Mouse (Mus musculus): ENCODE results near the gene Socs4. TPM values are rescaled to one million over a fixed set of nuclear protein-coding genes. Genes with fewer than 3 reads are reported as not detected.
"Not testable (repeated sequence)": the region's sequence is repeated elsewhere in the genome, so short reads cannot be mapped to it uniquely, and the experiment has no call there.

Gene Socs4
- polyA plus RNA-seq, 1 experiment from 2014 or later, result 4.3 TPM

GRCm38 (mm10) chr14:47319362-47319761 lies 42.6 kb downstream of the Socs4 start:
- WGBS (ENCODE audit: insufficient replicate concordance), result 79% methylated on average over 5 of the region's 5 CpGs
- Histone ChIP-seq H3K36me3 (peaks cover 71% of the 10 kb centered on the region), H3K27me3 (replicated peaks) (no peaks in the 10 kb centered on the region)

GRCm38 (mm10) chr14:47321581-47321980 lies 44.9 kb downstream of the Socs4 start:
- Histone ChIP-seq H3K27ac (peak overlapping the region; percentile 85), H3K4me2 (peak overlapping the region; percentile 58), H3K4me1 (peaks cover 30% of the 10 kb centered on the region), H3K36me3 (peaks cover 57% of the 10 kb centered on the region)
- not testable (repeated sequence) for H3K27me3 ChIP-seq (replicated peaks); H3K4me3 ChIP-seq; H3K9ac ChIP-seq; H3K9me3 ChIP-seq (replicated peaks)
- 32% methylated on average over 7 of the region's 8 CpGs for WGBS (ENCODE audit: insufficient replicate concordance)
- peak; percentile 99 for ATAC-seq

More at GRCm38 (mm10) chr14:47319362-47319761, 42.6 kb downstream of the Socs4 start:
- Histone ChIP-seq H3K4me3 (no peak overlapping the region), H3K9ac (no peak overlapping the region), H3K4me1 (peaks cover 30% of the 10 kb centered on the region), H3K4me2 (no peak overlapping the region), H3K27ac (peak overlapping the region; percentile 71; the same call in 1 of the 2 replicates), H3K9me3 (replicated peaks) (no peaks in the 10 kb centered on the region)
- ATAC-seq, result no peak

- Histone ChIP-seq H3K4me2 (no peak overlapping the region), H3K4me1 (peaks cover 18% of the 10 kb centered on the region), H3K4me3 (no peak overlapping the region), H3K9me3 (replicated peaks) (no peaks in the 10 kb centered on the region), H3K27ac (0 out of 2 replicates have a peak overlapping the region, but pooled peaks have one; percentile 39), H3K36me3 (peaks cover 22% of the 10 kb centered on the region), H3K27me3 (replicated peaks) (no peaks in the 10 kb centered on the region), H3K9ac (no peak overlapping the region)
- no peak for ATAC-seq
- 78% methylated on average over 9 of the region's 9 CpGs for WGBS (ENCODE audit: insufficient replicate concordance)
Measured at GRCm38 (mm10) chr14:47325965-47326761, 49.4 kb downstream of the Socs4 start.

GRCm38 (mm10) chr14:47327347-47327746 lies 50.6 kb downstream of the Socs4 start:
- Histone ChIP-seq H3K36me3 (peaks cover 19% of the 10 kb centered on the region), H3K27me3 (replicated peaks) (no peaks in the 10 kb centered on the region), H3K9me3 (replicated peaks) (no peaks in the 10 kb centered on the region), H3K4me1 (peaks cover 12% of the 10 kb centered on the region), H3K4me3 (no peak overlapping the region), H3K9ac (no peak overlapping the region), H3K27ac (no peak overlapping the region), H3K4me2 (no peak overlapping the region)
- no peak for ATAC-seq
- WGBS (ENCODE audit: insufficient replicate concordance), result 78% methylated on average over 5 of the region's 5 CpGs

- Histone ChIP-seq H3K4me3 (no peak overlapping the region), H3K27me3 (replicated peaks) (no peaks in the 10 kb centered on the region), H3K4me2 (no peak overlapping the region), H3K27ac (no peak overlapping the region), H3K9me3 (replicated peaks) (no peaks in the 10 kb centered on the region), H3K9ac (no peak overlapping the region), H3K36me3 (no peaks in the 10 kb centered on the region), H3K4me1 (0 out of 2 replicates have a peak, but pooled peaks cover 5% of the 10 kb centered on the region)
- WGBS (ENCODE audit: insufficient replicate concordance), result 62% methylated on average over 5 of the region's 5 CpGs
- ATAC-seq, result no peak
Measured at GRCm38 (mm10) chr14:47331920-47332319, 55.2 kb downstream of the Socs4 start.

- no peaks in the 10 kb centered on the region for H3K27me3 ChIP-seq (replicated peaks)
- no peaks in the 10 kb centered on the region for H3K9me3 ChIP-seq (replicated peaks)
- no peak for ATAC-seq
- H3K9ac ChIP-seq, result no peak overlapping the region
- no peak overlapping the region for H3K4me2 ChIP-seq
- WGBS (ENCODE audit: insufficient replicate concordance), result 74% methylated on average over 4 of the region's 4 CpGs
- H3K27ac ChIP-seq, result no peak overlapping the region
- no peak overlapping the region for H3K4me3 ChIP-seq
- H3K36me3 ChIP-seq, result no peaks in the 10 kb centered on the region
- no peaks in the 10 kb centered on the region for H3K4me1 ChIP-seq
Measured at GRCm38 (mm10) chr14:47334819-47335218, 58.1 kb downstream of the Socs4 start.

GRCm38 (mm10) chr14:47335300-47335699 lies 58.6 kb downstream of the Socs4 start:
- H3K9ac ChIP-seq, result no peak overlapping the region
- no peak for ATAC-seq
- no peaks in the 10 kb centered on the region for H3K9me3 ChIP-seq (replicated peaks)
- H3K27ac ChIP-seq, result no peak overlapping the region
- WGBS (ENCODE audit: insufficient replicate concordance), result 80% methylated on average over 3 of the region's 3 CpGs
- no peak overlapping the region for H3K4me3 ChIP-seq
- no peaks in the 10 kb centered on the region for H3K27me3 ChIP-seq (replicated peaks)
- no peaks in the 10 kb centered on the region for H3K4me1 ChIP-seq
- no peaks in the 10 kb centered on the region for H3K36me3 ChIP-seq
- H3K4me2 ChIP-seq, result no peak overlapping the region

- ATAC-seq, result no peak
- Histone ChIP-seq H3K4me1 (no peaks in the 10 kb centered on the region), H3K36me3 (no peaks in the 10 kb centered on the region), H3K9ac (no peak overlapping the region), H3K27me3 (replicated peaks) (no peaks in the 10 kb centered on the region), H3K27ac (no peak overlapping the region), H3K4me2 (no peak overlapping the region), H3K4me3 (no peak overlapping the region), H3K9me3 (replicated peaks) (no peaks in the 10 kb centered on the region)
- WGBS (ENCODE audit: insufficient replicate concordance), result 66% methylated on average over 10 of the region's 10 CpGs
Measured at GRCm38 (mm10) chr14:47340231-47340925, 63.6 kb downstream of the Socs4 start.

GRCm38 (mm10) chr14:47341811-47342291 lies 65.1 kb downstream of the Socs4 start:
- Histone ChIP-seq H3K27ac (no peak overlapping the region), H3K4me2 (no peak overlapping the region), H3K9me3 (replicated peaks) (no peaks in the 10 kb centered on the region), H3K9ac (no peak overlapping the region), H3K36me3 (no peaks in the 10 kb centered on the region), H3K4me3 (no peak overlapping the region), H3K4me1 (peaks cover 4% of the 10 kb centered on the region), H3K27me3 (replicated peaks) (no peaks in the 10 kb centered on the region)
- WGBS (ENCODE audit: insufficient replicate concordance), result 62% methylated on average over 4 of the region's 4 CpGs
- ATAC-seq, result no peak

Other genes with a start within 250 kb of the Socs4 start
- gene Gch1, start 87.5 kb upstream of the Socs4 start, polyA plus RNA-seq (2016; fragmentation: Nextera tagmentation; extraction: Ambion mirVana), result 3.4 and 3.7 TPM in 2 replicates
- gene Wdhd1, start 74 bp upstream of the Socs4 start, polyA plus RNA-seq (2016; fragmentation: Nextera tagmentation; extraction: Ambion mirVana), result 58.1 and 58.9 TPM in 2 replicates
- 45.1 and 49.6 TPM in 2 replicates for gene Mapk1ip1l, start 21.3 kb downstream of the Socs4 start, polyA plus RNA-seq (2016; fragmentation: Nextera tagmentation; extraction: Ambion mirVana)
- gene Lgals3, start 90.8 kb downstream of the Socs4 start, polyA plus RNA-seq (2016; fragmentation: Nextera tagmentation; extraction: Ambion mirVana), result 13.7 and 14.6 TPM in 2 replicates
- 68.0 and 73.9 TPM in 2 replicates for gene Dlgap5, start 141.5 kb downstream of the Socs4 start, polyA plus RNA-seq (2016; fragmentation: Nextera tagmentation; extraction: Ambion mirVana)
- 36.4 and 38.0 TPM in 2 replicates for gene Fbxo34, start 173.5 kb downstream of the Socs4 start, polyA plus RNA-seq (2016; fragmentation: Nextera tagmentation; extraction: Ambion mirVana)